Mouse (Mus musculus) cerebellum, postnatal 36 days (tissue): ENCODE measurements around the gene Zmym1.
"Not testable (repeated sequence)": the region's sequence is repeated elsewhere in the genome, so short reads cannot be mapped to it uniquely, and the experiment has no call there.

Source experiments
- DNase-seq, 2 experiments: peaks; one replicate each; pipeline ENCODE4 v3.0.0; 2021 to 2022; ENCODE audit warnings: mixed read lengths in 2 of 2

The Zmym1 gene

GRCm38 (mm10) chr4:127060585-127061290 is at the start of gene Zmym1:
Zmym1 (minus strand) TSS chr4:127061152.
- peak; percentile 85 to 90 for DNase-seq

DNA sequence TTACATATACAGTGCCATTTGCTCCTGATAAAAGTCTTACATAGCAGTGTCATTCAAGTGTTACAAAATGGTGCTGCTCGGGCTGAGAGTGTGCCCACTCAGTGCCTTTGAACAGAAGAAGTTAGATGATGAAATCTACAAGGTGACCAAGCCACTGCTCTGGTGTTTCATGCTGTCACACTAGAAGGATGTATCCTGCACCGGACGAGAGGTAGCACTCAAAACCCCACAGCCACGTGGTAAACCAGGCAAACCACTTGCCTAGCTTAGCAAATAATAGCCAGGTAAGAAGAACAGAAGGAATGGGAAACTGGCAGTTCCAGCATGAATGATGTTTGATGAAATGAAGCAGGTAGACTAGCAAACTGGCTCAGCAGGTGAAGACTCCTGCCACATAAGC is 49.6 kb upstream of the Zmym1 start:
- DNase-seq, result no peak

DNA sequence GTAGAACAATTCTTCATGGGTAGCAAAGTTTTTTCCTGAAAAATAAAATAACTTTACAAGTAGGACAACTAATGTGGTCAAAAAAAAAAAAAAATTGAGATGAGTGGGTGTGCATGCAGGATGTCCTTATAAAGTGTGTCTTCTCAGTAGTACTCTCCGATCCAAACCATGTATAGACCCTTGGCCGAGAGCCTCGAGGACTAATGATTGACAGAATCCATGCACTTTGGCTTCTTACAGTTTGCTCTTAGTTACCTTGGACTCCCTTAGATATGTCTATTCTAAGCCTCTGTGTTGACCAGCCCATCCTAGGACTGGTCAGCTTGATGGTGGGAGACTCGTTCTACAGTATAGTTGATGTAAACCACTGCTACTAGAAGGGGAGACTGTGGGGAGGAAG is 46.6 kb upstream of the Zmym1 start:
- DNase-seq, result no peak

DNA sequence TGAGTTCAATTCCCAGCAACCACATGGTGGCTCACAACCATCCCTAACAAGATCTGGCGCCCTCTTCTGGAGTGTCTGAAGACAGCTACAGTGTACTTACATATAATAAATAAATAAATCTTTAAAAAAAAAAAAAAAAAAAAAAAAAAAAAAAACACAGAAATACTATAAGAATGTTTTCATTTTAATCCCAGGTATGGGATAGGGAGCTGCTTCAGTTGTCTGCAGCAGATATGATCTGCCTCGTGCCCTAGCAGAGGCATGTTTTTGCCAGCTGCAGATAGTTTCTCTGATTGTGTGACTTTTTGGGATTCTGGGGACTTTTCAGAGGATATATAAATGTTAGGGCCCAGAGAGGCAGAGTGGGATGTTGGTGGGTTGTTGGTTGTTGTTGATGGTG is 38.6 kb upstream of the Zmym1 start:
- not testable (repeated sequence) for DNase-seq

- DNase-seq, result no peak
These were observed 34.1 kb upstream of the Zmym1 start for GRCm38 (mm10) chr4:127095090-127095489.

DNA sequence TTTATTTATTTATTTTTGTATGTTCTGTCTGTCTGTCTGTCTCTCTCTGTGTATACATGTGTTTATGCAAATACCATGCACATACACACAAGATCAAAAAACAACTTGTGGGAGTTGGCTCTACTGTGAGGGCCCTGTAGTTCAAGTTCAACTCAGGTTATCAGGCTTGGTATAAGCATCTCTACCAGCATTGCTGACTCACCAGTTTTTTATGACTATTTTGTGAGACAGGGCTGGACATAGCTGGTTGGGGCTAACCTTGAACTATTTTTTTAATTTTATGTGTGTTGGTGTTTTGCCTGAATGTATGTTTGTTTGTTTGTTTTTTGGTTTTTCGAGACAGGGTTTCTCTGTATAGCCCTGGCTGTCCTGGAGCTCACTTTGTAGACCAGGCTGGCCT is 30.2 kb upstream of the Zmym1 start:
- DNase-seq, result no peak

- no peak for DNase-seq
These were observed 24.8 kb upstream of the Zmym1 start for GRCm38 (mm10) chr4:127085761-127086160.

- no peak for DNase-seq
These were observed 22.2 kb upstream of the Zmym1 start for GRCm38 (mm10) chr4:127083131-127083530.

DNA sequence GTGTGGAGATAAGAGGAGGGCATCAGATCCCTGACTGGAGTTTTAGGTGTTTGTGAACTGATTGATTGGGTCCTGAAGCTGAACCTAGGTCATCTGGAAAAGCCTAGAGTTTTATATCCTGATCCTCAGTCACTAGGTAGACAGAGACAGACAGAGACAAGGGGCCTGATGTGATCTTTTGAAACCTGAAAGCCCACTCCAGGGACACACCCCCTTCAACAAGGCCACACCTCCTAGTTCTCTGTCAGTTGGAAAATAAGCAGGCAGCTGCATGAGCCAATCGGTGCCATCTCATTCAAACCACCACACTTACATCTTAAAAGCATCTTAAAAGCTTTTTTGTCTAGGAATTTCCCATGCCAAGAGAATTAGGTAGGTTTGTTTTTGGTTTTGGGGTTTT is 19.9 kb upstream of the Zmym1 start:
- no peak for DNase-seq

DNA sequence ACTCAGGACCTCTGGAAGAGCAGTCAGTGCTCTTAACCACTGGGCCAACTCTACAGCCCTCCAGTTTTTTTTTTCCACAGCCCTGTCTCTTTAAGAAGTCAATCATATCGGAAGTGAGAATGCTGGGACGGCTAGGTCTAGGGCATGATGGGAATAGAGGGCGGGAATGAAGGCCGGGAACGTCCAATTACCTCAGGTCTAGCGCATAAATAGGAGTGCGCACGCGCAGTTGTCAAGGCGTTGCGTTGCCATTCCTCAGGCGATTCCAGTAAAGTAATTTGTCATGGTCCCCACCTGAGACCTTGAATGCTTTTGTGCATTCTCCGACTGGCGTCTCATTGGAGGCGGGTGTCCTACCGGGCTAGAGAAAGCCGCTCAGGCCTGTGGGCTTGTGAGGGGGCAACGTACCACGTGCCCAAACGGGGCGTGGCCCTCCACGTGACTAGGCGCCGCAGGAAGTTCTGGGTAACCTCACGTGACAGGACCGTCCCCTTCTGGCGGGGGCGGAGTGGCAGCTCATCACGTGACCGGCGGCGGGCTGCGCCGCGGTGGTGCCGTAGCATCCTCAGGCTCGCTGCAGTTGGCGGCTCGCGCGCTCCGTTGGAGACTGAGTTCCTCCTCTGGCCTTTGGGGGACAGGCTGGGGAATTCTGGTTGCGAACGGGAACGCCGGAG is 16.1 kb upstream of the Zmym1 start, which contains the start of gene Zmym6:
Zmym6 (plus strand) TSS at position 509 of the 674 bp plus-strand sequence.
- DNase-seq, result peak; percentile 94 to 96

GRCm38 (mm10) chr4:127074915-127075314 is 14.0 kb upstream of the Zmym1 start:
- no peak for DNase-seq

DNA sequence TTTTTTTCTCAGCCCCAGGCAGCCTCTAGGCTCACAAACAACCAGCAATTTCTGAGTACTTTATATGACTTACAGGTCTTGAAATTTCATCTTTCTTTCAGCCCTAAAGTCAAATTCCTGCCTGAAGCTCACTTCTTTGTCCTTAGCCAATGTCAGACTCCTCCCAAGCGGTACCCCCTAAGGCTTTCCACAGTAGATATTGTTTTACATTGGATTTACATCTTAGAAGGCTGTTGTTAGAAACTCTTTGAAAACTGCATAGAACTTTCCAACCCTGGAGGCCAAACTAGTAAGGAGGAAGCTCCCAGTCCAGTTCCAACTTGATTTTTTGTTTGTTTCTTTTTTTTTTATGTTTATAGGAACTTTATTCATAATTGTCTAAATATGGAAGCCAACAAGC is 3.1 kb upstream of the Zmym1 start:
- DNase-seq, result no peak

GRCm38 (mm10) chr4:127054522-127055198 is 6.3 kb downstream of the Zmym1 start:
- DNase-seq, result no peak

GRCm38 (mm10) chr4:127053071-127053470 is 7.9 kb downstream of the Zmym1 start:
- DNase-seq, result no peak

- DNase-seq, result no peak
These were observed 9.8 kb downstream of the Zmym1 start for GRCm38 (mm10) chr4:127051121-127051520.

GRCm38 (mm10) chr4:127043540-127043939 is 17.4 kb downstream of the Zmym1 start:
- no peak for DNase-seq

- no peak for DNase-seq
These were observed 21.0 kb downstream of the Zmym1 start for GRCm38 (mm10) chr4:127039871-127040483.

DNA sequence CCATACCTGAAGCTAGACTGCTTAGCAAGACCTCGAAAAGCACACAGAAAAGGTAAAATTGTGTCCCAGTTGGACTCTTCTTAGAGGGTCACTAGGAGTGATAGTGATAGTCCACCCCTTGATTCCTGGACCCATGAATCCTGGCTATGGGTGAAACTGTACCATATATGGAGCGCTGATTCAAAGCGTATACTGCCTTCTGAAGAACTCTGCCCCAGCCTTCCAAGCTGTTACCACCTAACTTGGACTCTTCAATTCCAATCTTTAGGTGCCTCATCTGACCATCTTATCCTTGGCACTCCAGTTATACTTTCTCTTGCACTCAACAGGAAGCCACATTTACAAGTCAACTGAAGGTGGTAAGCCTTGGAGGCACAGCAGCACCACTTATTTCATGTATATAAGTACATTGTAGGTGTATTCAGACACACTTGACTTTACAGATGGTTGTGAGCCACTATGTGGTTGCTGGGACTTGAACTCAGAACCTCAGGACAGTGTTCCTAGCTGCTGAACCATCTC is 22.1 kb downstream of the Zmym1 start:
- DNase-seq, result no peak

DNA sequence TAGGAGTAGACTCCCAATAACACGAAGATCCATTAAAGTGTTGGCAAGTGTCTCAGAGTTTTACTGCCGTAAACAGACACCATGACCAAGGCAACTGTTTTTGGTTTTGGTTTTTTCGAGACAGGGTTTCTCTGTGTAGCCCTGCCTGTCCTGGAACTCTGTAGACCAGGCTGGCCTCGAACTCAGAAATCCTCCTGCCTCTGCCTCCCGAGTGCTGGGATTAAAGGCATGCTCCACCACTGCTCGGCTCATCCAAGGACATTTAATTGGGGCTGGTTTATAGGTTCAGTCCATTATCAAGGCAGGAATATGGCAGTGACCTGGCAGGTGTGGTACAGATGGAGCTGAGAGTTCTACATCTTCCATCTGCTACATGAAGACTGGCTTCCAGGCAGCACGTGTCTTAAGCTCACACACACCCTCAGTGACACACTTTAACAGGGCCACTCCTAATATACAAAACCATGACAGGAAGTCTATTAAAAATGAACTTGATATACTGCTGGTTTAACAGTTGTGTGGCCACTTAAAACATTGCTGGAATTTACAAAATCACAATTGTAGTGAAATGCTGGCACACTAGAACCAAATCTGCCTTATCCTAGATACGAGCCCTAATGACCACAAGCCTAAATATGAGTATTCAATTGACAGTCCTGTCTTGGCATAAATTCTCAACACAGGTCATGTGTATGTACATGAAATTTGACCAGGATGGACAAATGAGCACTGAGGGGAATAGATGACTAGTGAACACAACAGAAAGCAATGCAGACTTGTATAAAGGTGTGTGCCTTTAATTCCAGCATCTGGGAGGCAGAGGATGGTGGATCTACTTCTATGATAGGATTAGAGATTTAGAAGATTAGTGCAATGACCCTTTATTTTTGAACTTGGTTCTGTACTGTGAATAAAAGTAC is 22.8 kb downstream of the Zmym1 start:
- DNase-seq, result no peak

GRCm38 (mm10) chr4:127037158-127037557 is 23.8 kb downstream of the Zmym1 start:
- DNase-seq, result no peak

- peak; percentile 55 to 56 for DNase-seq
These were observed 33.4 kb downstream of the Zmym1 start for GRCm38 (mm10) chr4:127027228-127028190.
